Mouse (Mus musculus): Measurements from ENCODE around the gene Map3k4.

DNA sequence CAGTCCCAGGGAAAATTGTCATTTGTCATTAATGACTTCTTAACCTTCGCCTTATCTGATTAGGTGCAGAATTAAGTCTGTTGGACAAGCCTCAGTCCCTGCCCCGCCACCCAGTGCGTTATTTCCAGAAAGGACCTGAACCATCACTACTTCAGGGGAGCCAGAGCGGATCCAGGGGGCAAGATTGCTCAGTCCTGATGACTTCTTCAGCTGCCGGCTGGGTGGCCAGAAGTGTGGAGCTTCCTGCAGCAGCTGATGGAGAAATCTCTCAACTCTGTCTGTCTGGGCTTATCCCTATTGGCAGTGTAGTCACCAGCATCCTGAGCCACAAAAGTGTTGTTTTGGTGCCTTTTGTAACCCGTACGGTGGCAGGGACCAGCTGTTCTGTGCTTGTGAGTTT lies 139.3 kb downstream of the Map3k4 start:
- TF ChIP-seq CHD2 (IDR thresholded peaks at IDR 0.05; ENCODE audit: low read depth, low read length), result no peak
- no peak for TF ChIP-seq MAFK (IDR thresholded peaks at IDR 0.05; ENCODE audit: insufficient read depth, low read depth, low read length)
